Mouse (Mus musculus) kidney, postnatal 10 days (tissue): Measurements from ENCODE around the gene Acaa1a.

ENCODE experiments used
- DNase-seq: peaks from one replicate; pipeline ENCODE4 v3.0.0; 2021; ENCODE audit warnings: mixed read lengths

Gene Acaa1a

GRCm38 (mm10) chr9:119394808-119395207, 55.3 kb downstream of the Acaa1a start:
- DNase-seq, result no peak
